Mouse (Mus musculus): ENCODE data around the gene Hsd17b13. TPM values are rescaled to one million over a fixed set of nuclear protein-coding genes. Genes with fewer than 3 reads are reported as not detected.

Gene Hsd17b13
- polyA plus RNA-seq, 1 experiment from 2014 or later: 4.8 TPM

GRCm38 (mm10) chr5:103917357-103917895, 59.8 kb downstream of the Hsd17b13 start:
- ATAC-seq (ENCODE audit: insufficient read depth, low FRiP score, low read depth): peak; percentile 60
- Histone ChIP-seq H3K27ac (no peak overlapping the region), H3K4me2 (no peak overlapping the region), H3K9ac (no peak overlapping the region), H3K4me1 (no peaks in the 10 kb centered on the region), H3K36me3 (no peaks in the 10 kb centered on the region), H3K4me3 (replicated peaks) (no peak overlapping the region), H3K27me3 (replicated peaks) (no peaks in the 10 kb centered on the region), H3K9me3 (no peaks in the 10 kb centered on the region)
- 67% methylated on average over 8 of the region's 8 CpGs for WGBS

GRCm38 (mm10) chr5:103916595-103917356, 60.4 kb downstream of the Hsd17b13 start:
- no peaks in the 10 kb centered on the region for H3K9me3 ChIP-seq
- no peak overlapping the region for H3K4me3 ChIP-seq (replicated peaks)
- no peaks in the 10 kb centered on the region for H3K27me3 ChIP-seq (replicated peaks)
- no peaks in the 10 kb centered on the region for H3K36me3 ChIP-seq
- no peak overlapping the region for H3K4me2 ChIP-seq
- H3K27ac ChIP-seq: no peak overlapping the region
- no peak overlapping the region for H3K9ac ChIP-seq
- 59% methylated on average over 12 of the region's 12 CpGs for WGBS
- ATAC-seq (ENCODE audit: insufficient read depth, low FRiP score, low read depth): peak; percentile 47
- H3K4me1 ChIP-seq: no peaks in the 10 kb centered on the region

GRCm38 (mm10) chr5:103914335-103915226, 62.6 kb downstream of the Hsd17b13 start:
- Histone ChIP-seq H3K4me1 (no peaks in the 10 kb centered on the region), H3K4me3 (replicated peaks) (no peak overlapping the region), H3K9me3 (no peaks in the 10 kb centered on the region), H3K9ac (no peak overlapping the region), H3K36me3 (no peaks in the 10 kb centered on the region), H3K4me2 (no peak overlapping the region), H3K27ac (no peak overlapping the region), H3K27me3 (replicated peaks) (no peaks in the 10 kb centered on the region)
- ATAC-seq (ENCODE audit: insufficient read depth, low FRiP score, low read depth): no peak
- 66% methylated on average over 11 of the region's 11 CpGs for WGBS

GRCm38 (mm10) chr5:103913150-103913549, 64.1 kb downstream of the Hsd17b13 start:
- WGBS: 55% methylated on average over 4 of the region's 4 CpGs
- no peak overlapping the region for H3K4me3 ChIP-seq (replicated peaks)
- H3K27ac ChIP-seq: no peak overlapping the region
- H3K9me3 ChIP-seq: no peaks in the 10 kb centered on the region
- no peak overlapping the region for H3K4me2 ChIP-seq
- no peak for ATAC-seq (ENCODE audit: insufficient read depth, low FRiP score, low read depth)
- no peaks in the 10 kb centered on the region for H3K4me1 ChIP-seq
- no peaks in the 10 kb centered on the region for H3K27me3 ChIP-seq (replicated peaks)
- H3K9ac ChIP-seq: no peak overlapping the region
- H3K36me3 ChIP-seq: no peaks in the 10 kb centered on the region

GRCm38 (mm10) chr5:103911555-103911954, 65.7 kb downstream of the Hsd17b13 start:
- Histone ChIP-seq H3K9ac (no peak overlapping the region), H3K9me3 (no peaks in the 10 kb centered on the region), H3K36me3 (no peaks in the 10 kb centered on the region), H3K4me1 (no peaks in the 10 kb centered on the region), H3K4me3 (replicated peaks) (no peak overlapping the region), H3K27ac (no peak overlapping the region), H3K27me3 (replicated peaks) (no peaks in the 10 kb centered on the region), H3K4me2 (peak overlapping the region; percentile 87)
- 80% methylated on average over 5 of the region's 5 CpGs for WGBS
- ATAC-seq (ENCODE audit: insufficient read depth, low FRiP score, low read depth): no peak

- peak; percentile 98 for ATAC-seq (ENCODE audit: insufficient read depth, low FRiP score, low read depth)
- H3K9me3 ChIP-seq: no peaks in the 10 kb centered on the region
- H3K36me3 ChIP-seq: no peaks in the 10 kb centered on the region
- H3K4me3 ChIP-seq (replicated peaks): peak within 1 kb of the TSS; percentile 89
- peak within 1 kb of the TSS; percentile 44; the same call in 1 of the 2 replicates for H3K27ac ChIP-seq
- H3K9ac ChIP-seq: peak within 1 kb of the TSS; percentile 76
- H3K4me1 ChIP-seq: no peaks in the 10 kb centered on the region
- WGBS: under 1% methylated on average over 76 of the region's 86 CpGs
- no peaks in the 10 kb centered on the region for H3K27me3 ChIP-seq (replicated peaks)
- H3K4me2 ChIP-seq: peak within 1 kb of the TSS; percentile 87
Observed at GRCm38 (mm10) chr5:103910748-103911409, 66.3 kb downstream of the Hsd17b13 start, which contains the start of gene Klhl8. Gene Klhl8 (minus strand): TSS chr5:103911259.

GRCm38 (mm10) chr5:103910156-103910555, 67.1 kb downstream of the Hsd17b13 start:
- 21% methylated on average over 8 of the region's 9 CpGs for WGBS
- H3K4me1 ChIP-seq: no peaks in the 10 kb centered on the region
- no peaks in the 10 kb centered on the region for H3K9me3 ChIP-seq
- ATAC-seq (ENCODE audit: insufficient read depth, low FRiP score, low read depth): no peak
- H3K9ac ChIP-seq: peak overlapping the region; percentile 76; the same call in 1 of the 2 replicates
- H3K36me3 ChIP-seq: no peaks in the 10 kb centered on the region
- H3K27me3 ChIP-seq (replicated peaks): no peaks in the 10 kb centered on the region
- no peak overlapping the region for H3K27ac ChIP-seq
- H3K4me3 ChIP-seq (replicated peaks): peak overlapping the region; percentile 89
- H3K4me2 ChIP-seq: peak overlapping the region; percentile 87

- H3K9ac ChIP-seq: no peak overlapping the region
- 0 out of 2 replicates have a peak overlapping the region, but pooled peaks have one; percentile 87 for H3K4me2 ChIP-seq
- no peaks in the 10 kb centered on the region for H3K4me1 ChIP-seq
- H3K4me3 ChIP-seq (replicated peaks): no peak overlapping the region
- WGBS: 57% methylated on average over 3 of the region's 3 CpGs
- H3K27me3 ChIP-seq (replicated peaks): no peaks in the 10 kb centered on the region
- no peak for ATAC-seq (ENCODE audit: insufficient read depth, low FRiP score, low read depth)
- H3K27ac ChIP-seq: no peak overlapping the region
- H3K36me3 ChIP-seq: no peaks in the 10 kb centered on the region
- no peaks in the 10 kb centered on the region for H3K9me3 ChIP-seq
Observed at GRCm38 (mm10) chr5:103909466-103909865, 67.7 kb downstream of the Hsd17b13 start.

GRCm38 (mm10) chr5:103908851-103909250, 68.4 kb downstream of the Hsd17b13 start:
- Histone ChIP-seq H3K27me3 (replicated peaks) (no peaks in the 10 kb centered on the region), H3K9me3 (no peaks in the 10 kb centered on the region), H3K36me3 (no peaks in the 10 kb centered on the region), H3K4me3 (replicated peaks) (no peak overlapping the region), H3K4me2 (no peak overlapping the region), H3K27ac (no peak overlapping the region), H3K9ac (no peak overlapping the region), H3K4me1 (no peaks in the 10 kb centered on the region)
- WGBS: 62% methylated on average over 7 of the region's 7 CpGs
- ATAC-seq (ENCODE audit: insufficient read depth, low FRiP score, low read depth): no peak

- no peaks in the 10 kb centered on the region for H3K4me1 ChIP-seq
- no peak overlapping the region for H3K27ac ChIP-seq
- no peak overlapping the region for H3K9ac ChIP-seq
- no peaks in the 10 kb centered on the region for H3K27me3 ChIP-seq (replicated peaks)
- 77% methylated on average over 4 of the region's 4 CpGs for WGBS
- no peak overlapping the region for H3K4me3 ChIP-seq (replicated peaks)
- H3K9me3 ChIP-seq: no peaks in the 10 kb centered on the region
- no peak overlapping the region for H3K4me2 ChIP-seq
- no peaks in the 10 kb centered on the region for H3K36me3 ChIP-seq
- ATAC-seq (ENCODE audit: insufficient read depth, low FRiP score, low read depth): no peak
Observed at GRCm38 (mm10) chr5:103907844-103908243, 69.4 kb downstream of the Hsd17b13 start.

- Histone ChIP-seq H3K4me3 (replicated peaks) (no peak overlapping the region), H3K4me1 (no peaks in the 10 kb centered on the region), H3K36me3 (no peaks in the 10 kb centered on the region), H3K27ac (no peak overlapping the region), H3K9me3 (no peaks in the 10 kb centered on the region), H3K4me2 (no peak overlapping the region), H3K9ac (no peak overlapping the region), H3K27me3 (replicated peaks) (no peaks in the 10 kb centered on the region)
- 85% methylated on average over 6 of the region's 6 CpGs for WGBS
- ATAC-seq (ENCODE audit: insufficient read depth, low FRiP score, low read depth): no peak
Observed at GRCm38 (mm10) chr5:103906173-103906572, 71.0 kb downstream of the Hsd17b13 start.
